Mouse (Mus musculus) spleen, postnatal 0 days (tissue): ENCODE data around the gene Pkd2. TPM values are rescaled to one million over a fixed set of nuclear protein-coding genes. Genes with fewer than 3 reads are reported as not detected.

Experiments used
- polyA plus RNA-seq: library from polyadenylated mRNA; unstranded; fragments of >200 nt; fragmentation: Nextera tagmentation; extraction: Ambion mirVana; gene quantifications from 2 replicates; pipeline ENCODE4 v1.2.1, GENCODE M21; 2015

Pkd2 gene
- polyA plus RNA-seq, result 2.7 and 3.5 TPM in 2 replicates

DNA sequence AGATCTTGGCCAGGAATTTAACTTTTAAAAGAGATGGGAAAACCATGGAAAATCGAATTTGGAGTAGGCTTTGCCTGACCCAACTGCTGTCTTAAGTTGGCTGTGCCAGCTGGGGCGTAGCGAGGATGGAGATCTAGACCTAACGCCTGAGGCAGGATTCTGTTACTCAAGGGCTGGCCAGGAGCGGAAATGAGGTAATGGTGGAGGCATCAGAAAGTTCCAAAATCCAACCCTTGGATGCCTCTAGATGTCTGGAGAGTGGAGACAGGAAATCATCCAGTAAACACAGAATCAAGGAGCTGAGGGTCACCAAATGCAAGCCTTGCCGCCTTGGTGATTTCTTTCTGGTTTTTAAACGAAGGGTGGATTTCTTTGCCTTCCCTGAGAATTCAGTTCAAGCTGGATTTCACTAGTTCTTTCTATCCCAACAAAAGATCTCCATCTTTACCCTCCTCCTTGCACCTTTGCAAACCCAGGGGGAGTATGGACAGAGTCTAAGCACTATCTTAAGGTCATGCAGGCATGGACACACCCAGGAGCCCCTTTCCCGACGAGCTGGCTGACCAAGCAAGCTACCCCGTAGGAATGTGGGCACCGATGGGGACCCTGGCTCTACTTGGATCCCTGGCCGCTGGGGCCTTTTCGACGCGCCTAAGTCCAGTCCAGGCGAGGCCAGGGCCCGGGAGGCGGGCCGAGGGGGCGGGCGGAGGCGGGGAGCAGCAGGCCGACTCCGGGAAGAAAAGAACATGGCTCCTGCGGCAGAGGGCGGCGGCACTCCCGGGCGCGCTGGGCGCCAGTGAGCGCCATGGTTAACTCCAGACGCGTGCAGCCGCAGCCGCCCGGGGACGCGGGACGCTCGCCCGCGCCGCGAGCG lies at the start of gene Pkd2:
TSS of gene Pkd2 (plus strand) at position 619 of the 874 bp plus-strand sequence.

DNA sequence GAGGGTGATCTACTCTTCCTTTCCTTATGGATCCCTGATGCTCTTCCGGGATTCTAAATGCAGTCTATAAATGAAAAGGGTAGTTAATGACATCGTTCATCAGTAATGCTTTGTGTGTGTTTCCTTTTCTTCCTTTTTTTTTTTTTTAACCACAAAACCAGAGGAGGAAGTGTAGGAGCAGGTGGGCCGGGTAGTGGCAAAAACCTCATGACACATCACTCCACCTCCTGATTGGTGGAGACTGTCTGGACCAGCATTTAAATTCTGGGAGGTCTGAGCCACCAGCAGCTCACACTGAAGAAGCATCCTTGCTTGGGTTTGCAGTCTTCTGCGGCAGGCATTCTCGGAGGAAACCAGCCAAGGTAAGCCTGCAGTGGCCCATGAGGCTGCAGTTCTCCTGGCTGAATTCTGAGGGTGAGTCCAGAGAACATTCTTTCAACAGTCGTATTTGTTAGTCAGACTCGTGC lies 24.4 kb upstream of the Pkd2 start, which contains the start of gene Spp1:
TSS of gene Spp1 (plus strand) at position 284 of the 467 bp plus-strand sequence.

DNA sequence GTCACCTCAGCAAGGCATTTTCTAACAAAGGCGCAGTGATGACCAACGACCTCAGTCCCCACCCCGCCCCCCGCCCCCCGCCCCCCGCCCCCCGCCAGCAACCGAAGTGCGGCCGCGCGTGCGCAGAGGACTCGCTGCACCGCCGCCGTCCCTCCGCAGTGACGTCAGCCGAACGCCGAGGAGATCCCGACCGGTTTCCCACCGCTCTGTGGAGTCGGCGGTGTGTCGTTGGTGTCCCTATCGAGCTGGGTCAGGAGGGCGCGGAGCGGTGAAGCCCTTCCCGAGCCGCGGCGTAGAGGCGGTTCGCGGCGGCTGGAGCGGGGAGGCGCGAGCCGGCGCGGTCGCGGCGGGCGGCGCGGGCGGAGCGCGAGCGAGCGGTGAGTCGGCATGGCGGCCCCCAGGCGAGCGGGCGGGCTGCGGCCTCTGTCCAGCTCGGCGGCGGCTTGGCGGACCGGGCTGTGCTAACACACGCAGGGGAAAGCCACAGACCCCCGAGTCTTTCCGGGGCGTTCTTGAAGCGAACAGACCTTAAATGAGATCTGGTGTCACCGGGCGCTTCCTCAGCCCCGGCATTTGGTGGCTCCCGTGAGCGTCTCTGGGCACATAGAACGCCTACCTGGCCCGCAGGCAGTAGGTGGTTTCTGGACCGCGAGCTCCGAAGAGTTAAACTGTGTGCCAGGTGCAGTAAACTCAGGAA lies 49.1 kb downstream of the Pkd2 start, which contains the start of gene BC005561:
TSS of gene BC005561 (plus strand) at position 158 of the 697 bp plus-strand sequence.

Other genes with a start within 250 kb of the Pkd2 start
- not detected in 2 replicates for gene Ibsp, start 160.3 kb upstream of the Pkd2 start, polyA plus RNA-seq
- not detected in 2 replicates for gene Mepe, start 134.1 kb upstream of the Pkd2 start, polyA plus RNA-seq
- 4.7 and 10.5 TPM in 2 replicates for gene Spp1, start 24.3 kb upstream of the Pkd2 start, polyA plus RNA-seq
- 5.0 and 5.7 TPM in 2 replicates for gene BC005561, start 48.9 kb downstream of the Pkd2 start, polyA plus RNA-seq